Mouse (Mus musculus) lung, embryonic 16.5 days (tissue): ENCODE results near the gene Igdcc3. TPM values are rescaled to one million over a fixed set of nuclear protein-coding genes. Genes with fewer than 3 reads are reported as not detected.
"Not testable (repeated sequence)": the region's sequence is repeated elsewhere in the genome, so short reads cannot be mapped to it uniquely, and the experiment has no call there.

Experiments
- ATAC-seq: fragments of 200-750 bp; cut with Nextera tagmentation; 2 replicates; pipeline ENCODE4 v1.8.0; 2017; ENCODE audit warnings: low read depth, mild to moderate bottlenecking, moderate library complexity
- H3K27ac ChIP-seq: fragments of 300-500 bp; sonication (generic); 2 replicates; pipeline ENCODE4 v1.5.1; 2014; ENCODE audit warnings: mild to moderate bottlenecking, control low read depth, low read length
- H3K27me3 ChIP-seq: fragments of 300-500 bp; sonication (generic); 2 replicates; pipeline ENCODE4 v1.6.1; 2014; ENCODE audit warnings: low read depth, low read length, mixed read lengths; ENCODE audit not compliant: control insufficient read depth, insufficient read depth
- H3K36me3 ChIP-seq: fragments of 300-500 bp; sonication (generic); 2 replicates; pipeline ENCODE4 v1.6.1; 2014; ENCODE audit warnings: low read length; ENCODE audit not compliant: control insufficient read depth, insufficient read depth
- H3K4me1 ChIP-seq: fragments of 300-500 bp; sonication (generic); replicated peaks from 2 replicates; pipeline ENCODE4 v1.6.1; 2014; ENCODE audit warnings: low read length, mixed read lengths; ENCODE audit not compliant: control insufficient read depth, insufficient read depth
- H3K4me2 ChIP-seq: fragments of 300-500 bp; sonication (generic); 2 replicates; pipeline ENCODE4 v1.6.1; 2014; ENCODE audit warnings: low read depth, low read length, control low read depth
- H3K4me3 ChIP-seq: fragments of 300-500 bp; sonication (generic); 2 replicates; pipeline ENCODE4 v1.5.1; 2014; ENCODE audit warnings: mild to moderate bottlenecking, low read length, control low read depth
- H3K9ac ChIP-seq: fragments of 300-500 bp; sonication (generic); 2 replicates; pipeline ENCODE4 v1.6.1; 2014; ENCODE audit warnings: low read length, control low read depth
- H3K9me3 ChIP-seq: fragments of 300-500 bp; sonication (generic); 2 replicates; pipeline ENCODE4 v1.6.1; 2016; ENCODE audit warnings: low read length; ENCODE audit not compliant: control insufficient read depth
- WGBS: fragments of 180-500 bp; shearing (Covaris S2); extraction: QIAGEN DNeasy Blood & Tissue Kit; methylation state at CpG from one replicate; pipeline ENCODE4 v1.1.7; 2014; 5-methylcytosine and 5-hydroxymethylcytosine counted together
- polyA plus RNA-seq: library from polyadenylated mRNA; unstranded; fragments of >200 nt; fragmentation: Nextera tagmentation; extraction: Ambion mirVana; gene quantifications from 2 replicates; pipeline ENCODE4 v1.2.1, GENCODE M21; 2015

Gene Igdcc3
- polyA plus RNA-seq, 1 experiment from 2014 or later, result 1.3 TPM

DNA sequence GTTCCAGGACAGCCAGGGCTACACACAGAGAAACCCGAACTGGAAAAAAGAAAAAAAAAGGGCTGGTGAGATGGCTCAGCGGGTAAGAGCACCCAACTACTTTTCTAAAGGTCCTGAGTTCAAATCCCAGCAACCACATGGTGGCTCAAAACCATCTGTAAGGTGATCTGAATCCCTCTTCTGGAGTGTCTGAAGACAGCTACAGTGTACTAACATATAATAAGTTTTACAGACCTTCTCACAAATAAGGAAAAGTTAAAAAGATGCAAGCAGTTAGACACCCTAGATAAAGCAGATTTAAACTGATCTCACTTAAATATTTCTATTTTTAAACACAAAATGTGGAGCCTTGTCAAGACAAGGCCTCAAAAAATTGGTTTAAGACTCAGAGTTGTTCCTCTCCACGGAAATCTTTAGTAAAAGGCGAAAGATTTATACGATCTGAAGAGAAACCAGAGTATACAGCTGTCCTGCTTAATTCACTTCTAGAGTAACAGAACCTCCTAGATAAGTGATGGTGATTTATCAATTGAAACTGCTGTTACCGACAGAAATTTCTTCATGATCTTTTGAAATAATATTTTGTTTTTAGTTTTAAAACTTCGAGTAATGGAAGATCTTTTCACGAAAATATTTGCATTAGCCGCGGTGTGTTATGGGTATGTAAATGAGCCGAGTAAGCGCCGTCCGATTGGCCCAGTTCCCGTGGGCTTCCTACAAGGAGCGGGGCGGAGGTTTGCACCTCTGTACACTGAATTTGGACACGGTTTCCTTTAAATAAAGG lies 60.6 kb downstream of the Igdcc3 start:
- WGBS, result under 1% methylated on average over 18 of the region's 18 CpGs

DNA sequence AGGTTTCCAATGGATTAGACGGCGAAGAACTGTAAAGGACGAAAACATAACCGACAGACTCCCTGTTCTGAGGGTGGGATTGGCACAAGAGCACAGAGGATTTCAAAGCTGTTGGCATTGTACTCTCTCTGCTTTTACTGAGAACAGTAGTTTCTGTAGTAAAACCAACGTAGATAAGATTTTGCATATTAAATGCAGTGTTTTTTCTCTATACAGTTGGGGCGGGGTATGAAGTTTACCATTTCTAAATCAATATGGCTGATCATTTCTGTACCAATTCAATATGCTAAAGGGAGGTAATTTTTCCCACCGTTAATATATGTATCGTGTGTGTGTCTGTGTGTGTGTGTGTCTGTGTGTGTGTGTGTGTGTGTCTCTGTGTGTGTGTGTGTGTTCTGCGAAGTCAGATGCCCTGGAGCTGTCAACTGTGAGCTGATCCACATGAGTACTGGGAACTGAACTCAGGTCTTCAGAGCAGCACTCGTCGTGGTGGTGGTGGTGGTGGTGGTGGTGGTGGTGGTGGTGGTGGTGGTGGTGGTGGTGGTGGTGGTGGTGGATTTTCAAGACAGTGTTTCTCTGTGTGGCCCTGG lies 61.3 kb downstream of the Igdcc3 start:
- Histone ChIP-seq H3K27ac (peak overlapping the region; percentile 81), H3K4me3 (peak overlapping the region; percentile 55), H3K36me3 (no peaks in the 10 kb centered on the region), H3K27me3 (no peaks in the 10 kb centered on the region), H3K4me1 (peaks cover 2% of the 10 kb centered on the region), H3K4me2 (peak overlapping the region; percentile 72), H3K9ac (peak overlapping the region; percentile 76), H3K9me3 (no peaks in the 10 kb centered on the region)
- 26% methylated on average over 11 of the region's 11 CpGs for WGBS
- ATAC-seq, result peak; percentile 6; the same call in 1 of the 2 replicates

More for the DNA sequence above, 60.6 kb downstream of the Igdcc3 start:
- Histone ChIP-seq H3K27ac (peak overlapping the region; percentile 81), H3K4me3 (peak overlapping the region; percentile 55), H3K9ac (peak overlapping the region; percentile 76), H3K4me1 (peaks cover 6% of the 10 kb centered on the region), H3K27me3 (no peaks in the 10 kb centered on the region), H3K9me3 (no peaks in the 10 kb centered on the region), H3K4me2 (peak overlapping the region; percentile 72), H3K36me3 (no peaks in the 10 kb centered on the region)
- peak; percentile 92 for ATAC-seq

DNA sequence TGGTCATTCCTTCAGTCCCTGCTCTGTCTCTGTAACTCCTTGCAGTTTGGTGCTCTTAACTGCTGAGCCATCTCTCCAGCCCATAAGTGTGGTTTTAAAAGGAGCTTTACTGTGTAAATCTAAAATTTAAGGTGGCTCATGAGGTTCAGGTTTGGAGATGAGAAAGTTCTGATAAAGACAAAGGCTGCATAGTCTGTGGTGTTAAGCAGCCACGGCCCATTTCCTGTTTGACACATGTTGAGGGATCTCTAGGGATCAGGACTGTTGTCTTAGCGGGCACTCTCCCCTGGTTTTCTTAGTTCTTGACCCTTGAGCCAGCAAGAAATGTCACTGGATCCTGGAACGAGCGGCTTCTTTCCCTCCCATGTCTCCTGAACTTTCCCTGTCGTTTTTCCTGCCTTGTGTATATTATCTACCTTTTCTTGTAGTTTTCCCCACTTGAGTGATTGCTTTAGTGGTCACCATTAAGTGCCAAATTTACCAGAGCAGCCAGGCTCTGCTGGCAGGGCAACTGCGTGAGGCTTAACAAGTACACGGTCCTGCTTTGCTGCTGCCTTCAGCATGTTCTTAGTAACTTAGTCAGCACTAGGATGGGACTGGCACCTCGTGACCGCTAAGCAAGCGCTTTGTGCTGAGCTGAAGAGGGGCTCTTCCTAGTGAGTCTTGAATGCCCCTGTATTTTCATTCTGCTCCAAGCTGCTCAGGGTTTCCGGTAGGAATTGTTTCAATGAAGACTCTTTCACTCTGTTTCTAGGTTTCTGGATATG lies 64.2 kb downstream of the Igdcc3 start:
- Histone ChIP-seq H3K36me3 (no peaks in the 10 kb centered on the region), H3K4me2 (no peak overlapping the region), H3K27ac (no peak overlapping the region), H3K4me3 (no peak overlapping the region), H3K9me3 (no peaks in the 10 kb centered on the region), H3K9ac (no peak overlapping the region), H3K4me1 (peaks cover 2% of the 10 kb centered on the region), H3K27me3 (no peaks in the 10 kb centered on the region)
- 52% methylated on average over 11 of the region's 11 CpGs for WGBS
- ATAC-seq, result no peak

DNA sequence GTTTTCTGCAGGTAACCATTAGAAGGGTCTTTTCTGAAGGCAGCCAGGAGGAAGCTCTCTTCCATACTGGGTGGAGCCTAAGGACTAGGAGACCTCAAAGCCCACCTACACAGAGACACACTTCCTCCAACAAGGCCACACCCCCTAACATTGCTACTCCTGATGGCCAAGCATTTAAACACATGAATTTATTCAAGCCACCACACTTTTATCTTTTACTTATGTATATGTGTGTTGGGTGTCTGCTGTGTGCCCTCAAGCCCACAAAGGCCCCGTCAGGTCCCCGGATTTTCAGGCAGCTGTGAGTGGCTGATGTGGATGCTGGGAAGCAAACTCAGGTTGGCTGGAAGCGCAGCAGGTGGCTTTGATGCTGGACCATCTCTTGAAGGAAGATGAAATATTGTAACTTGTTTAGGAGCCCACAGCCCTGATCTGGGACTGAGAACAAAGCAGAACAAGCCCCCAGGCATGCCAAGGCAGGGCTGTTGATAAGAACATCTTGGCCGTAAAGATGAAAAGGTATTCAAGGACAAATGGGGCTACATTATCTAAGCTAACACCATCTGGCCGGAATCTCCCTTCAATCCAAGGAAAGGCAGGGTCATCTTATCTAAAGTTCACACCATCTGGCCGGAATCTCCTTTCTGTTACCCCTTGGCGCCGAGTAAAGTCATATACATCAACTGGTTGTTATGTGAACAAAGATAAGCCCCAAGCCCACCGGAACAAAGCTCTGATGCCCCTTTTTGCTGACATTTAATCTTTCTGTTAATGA lies 66.2 kb downstream of the Igdcc3 start:
- H3K27me3 ChIP-seq, ATAC-seq, H3K27ac ChIP-seq, H3K9me3 ChIP-seq, H3K36me3 ChIP-seq, H3K4me1 ChIP-seq, H3K9ac ChIP-seq, H3K4me3 ChIP-seq, H3K4me2 ChIP-seq: not testable (repeated sequence)
- WGBS, result 73% methylated on average over 9 of the region's 9 CpGs

DNA sequence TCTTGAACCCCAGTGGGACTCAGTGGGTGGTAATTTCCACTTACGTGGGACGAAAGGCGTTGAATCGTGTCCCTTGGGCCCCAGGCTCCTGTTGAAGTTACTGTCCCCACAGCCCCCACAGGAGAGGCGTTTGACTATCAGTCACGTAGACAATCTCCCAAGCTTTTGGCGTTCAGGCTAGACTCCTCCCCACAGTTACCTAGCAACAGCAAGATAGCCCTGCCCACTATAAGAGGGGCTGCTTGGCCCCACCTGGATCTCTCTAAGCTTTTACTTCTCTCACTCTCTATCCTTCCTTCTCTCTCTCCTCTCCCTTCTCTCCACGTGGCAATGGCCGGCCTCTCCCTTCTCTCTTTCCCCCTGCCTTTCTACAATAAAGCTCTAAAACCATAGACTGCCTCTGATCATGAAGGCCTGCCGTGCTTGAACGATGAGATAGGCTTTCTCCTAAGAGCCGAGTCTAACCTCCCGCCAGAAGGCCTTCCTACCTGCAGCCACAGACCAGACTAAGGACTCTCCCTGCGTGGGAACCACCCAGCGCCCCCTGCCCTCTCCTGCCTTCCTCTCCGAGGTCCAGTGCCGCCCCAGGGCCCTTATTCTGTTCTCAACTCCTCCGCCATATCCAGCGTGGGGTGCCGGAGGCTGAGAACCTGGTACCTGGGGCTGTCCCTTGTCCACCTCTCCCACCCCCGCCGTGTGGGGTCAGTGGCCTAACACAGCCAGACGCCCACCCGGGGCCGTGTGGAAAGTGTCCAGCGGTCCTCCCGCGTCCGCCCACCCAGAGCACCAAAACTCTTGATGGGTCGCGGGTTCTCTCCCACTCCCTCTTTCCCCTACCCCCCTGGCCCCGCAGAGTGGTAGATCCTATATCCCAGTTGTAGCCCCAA lies 67.5 kb downstream of the Igdcc3 start:
- Histone ChIP-seq H3K4me2 (no peak overlapping the region), H3K27ac (no peak overlapping the region), H3K9me3 (no peaks in the 10 kb centered on the region), H3K9ac (no peak overlapping the region), H3K36me3 (no peaks in the 10 kb centered on the region), H3K4me3 (no peak overlapping the region), H3K4me1 (no peaks in the 10 kb centered on the region), H3K27me3 (no peaks in the 10 kb centered on the region)
- no peak for ATAC-seq
- 83% methylated on average over 31 of the region's 32 CpGs for WGBS

DNA sequence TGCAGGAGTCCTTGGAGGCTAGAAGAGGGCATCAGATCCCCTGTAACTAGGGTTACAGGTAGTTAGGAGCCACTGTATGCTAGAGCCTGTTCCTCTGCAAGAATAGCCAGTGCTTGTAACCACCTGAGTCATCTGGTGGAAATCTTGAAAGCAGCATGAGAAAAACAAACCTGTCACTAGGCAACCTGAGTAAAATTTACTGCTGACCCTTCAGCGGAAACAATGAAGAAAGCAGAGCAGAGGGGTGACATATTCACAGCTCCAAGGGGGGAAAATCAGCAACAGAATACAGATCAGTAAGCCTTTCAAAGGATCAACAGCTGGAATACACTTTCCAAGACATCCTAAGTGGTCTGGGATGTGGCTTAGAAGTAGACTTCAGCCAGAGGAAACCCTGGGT lies 70.6 kb downstream of the Igdcc3 start:
- no peaks in the 10 kb centered on the region for H3K36me3 ChIP-seq
- ATAC-seq, result no peak
- H3K9me3 ChIP-seq, result no peaks in the 10 kb centered on the region
- no peaks in the 10 kb centered on the region for H3K27me3 ChIP-seq
- no peak overlapping the region for H3K9ac ChIP-seq
- H3K4me2 ChIP-seq, result no peak overlapping the region
- H3K4me3 ChIP-seq, result no peak overlapping the region
- H3K4me1 ChIP-seq, result peaks cover 9% of the 10 kb centered on the region
- 39% methylated on average over 1 of the region's 1 CpGs for WGBS
- no peak overlapping the region for H3K27ac ChIP-seq

DNA sequence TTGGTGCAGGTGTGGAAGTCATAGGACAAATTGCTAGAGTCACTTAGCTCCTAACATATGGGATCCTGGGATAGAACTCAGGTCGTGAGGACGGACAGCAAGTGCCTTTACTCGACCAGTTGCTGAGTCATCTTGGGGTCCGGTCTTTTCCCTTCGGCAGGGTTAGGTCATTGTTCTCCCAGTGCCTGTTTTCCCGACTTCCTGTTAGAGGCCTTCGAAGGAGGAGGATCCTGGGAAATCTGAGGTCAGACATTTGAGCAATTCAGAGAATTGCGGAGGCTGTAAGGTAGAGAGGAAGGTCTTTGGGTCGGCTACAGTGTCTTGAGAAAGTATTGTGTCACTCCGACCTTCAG lies 73.4 kb downstream of the Igdcc3 start:
- Histone ChIP-seq H3K9me3 (no peaks in the 10 kb centered on the region), H3K27ac (peak overlapping the region; percentile 93), H3K4me1 (peaks cover 13% of the 10 kb centered on the region), H3K36me3 (no peaks in the 10 kb centered on the region), H3K4me2 (peak overlapping the region; percentile 95), H3K27me3 (no peaks in the 10 kb centered on the region), H3K9ac (peak overlapping the region; percentile 83), H3K4me3 (peak overlapping the region; percentile 72)
- peak; percentile 4; the same call in 1 of the 2 replicates for ATAC-seq
- 13% methylated on average over 10 of the region's 10 CpGs for WGBS

DNA sequence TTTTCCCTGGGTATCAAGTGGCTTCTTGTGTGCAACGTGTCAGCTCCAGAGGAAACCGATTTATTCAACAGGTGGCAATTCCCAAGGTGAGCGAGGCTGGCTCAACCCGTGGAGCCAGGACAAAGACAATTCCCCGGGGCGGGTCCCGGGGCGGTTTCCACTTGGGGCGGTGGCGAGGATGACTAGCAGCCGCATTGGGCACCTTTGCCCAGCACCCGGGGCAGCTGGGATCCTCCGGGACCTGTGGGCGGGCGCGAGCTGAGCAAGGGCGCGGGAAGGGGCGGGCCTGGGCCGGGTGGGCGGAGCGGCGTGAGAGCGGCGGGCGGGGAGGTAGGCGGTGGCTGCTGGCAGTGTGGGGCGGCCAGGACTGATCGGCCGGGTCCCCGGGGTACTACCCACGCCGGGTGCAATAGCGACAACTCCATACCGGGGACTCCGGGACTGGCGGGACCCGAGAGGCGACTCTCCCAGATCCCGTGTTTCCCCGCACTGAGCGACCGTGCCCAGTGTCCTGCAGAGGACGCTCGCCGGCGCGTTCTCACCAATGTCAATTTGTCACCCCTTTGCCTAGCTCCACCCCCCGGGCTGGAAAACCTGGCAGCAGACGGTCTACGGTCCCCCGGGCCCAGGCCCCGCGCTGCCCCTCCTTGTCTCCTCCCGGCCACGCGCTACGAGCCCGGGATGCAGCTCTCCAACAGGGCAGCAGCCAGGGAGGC lies 73.9 kb downstream of the Igdcc3 start:
- Histone ChIP-seq H3K27me3 (no peaks in the 10 kb centered on the region), H3K27ac (peak overlapping the region; percentile 93), H3K36me3 (no peaks in the 10 kb centered on the region), H3K4me3 (peak overlapping the region; percentile 72), H3K4me2 (peak overlapping the region; percentile 95), H3K4me1 (peaks cover 13% of the 10 kb centered on the region), H3K9ac (peak overlapping the region; percentile 83), H3K9me3 (no peaks in the 10 kb centered on the region)
- peak; percentile 95 for ATAC-seq
- under 1% methylated on average over 49 of the region's 59 CpGs for WGBS
